Mouse (Mus musculus): ENCODE data around the gene Slc2a9. TPM values are rescaled to one million over a fixed set of nuclear protein-coding genes. Genes with fewer than 3 reads are reported as not detected.

Slc2a9 gene
- polyA plus RNA-seq, 1 experiment, result 1.4 TPM

DNA sequence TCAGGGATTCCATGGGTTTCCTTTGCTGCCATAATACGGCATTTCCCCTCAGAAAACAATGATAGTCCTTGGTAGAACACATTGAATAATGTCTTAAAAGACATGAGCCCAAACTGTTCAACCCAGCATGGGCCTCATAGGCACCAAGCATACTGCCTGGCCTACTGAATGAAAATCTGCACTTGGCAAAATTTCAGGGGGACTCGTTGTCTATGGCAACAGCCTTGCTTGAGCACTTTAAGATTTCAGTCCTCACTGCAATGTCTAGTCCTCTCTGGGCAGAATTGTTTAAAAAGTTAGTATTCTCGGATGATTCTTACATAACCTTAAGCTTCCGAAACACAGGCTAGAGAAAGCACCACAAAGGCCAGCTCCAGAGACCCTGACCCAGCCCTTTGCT lies 34.9 kb upstream of the Slc2a9 start:
- no peak overlapping the region for H3K4me3 ChIP-seq (ENCODE audit: insufficient read depth, poor library complexity, severe bottlenecking)
- peaks cover 9% of the 10 kb centered on the region for H3K79me3 ChIP-seq (ENCODE audit: low read depth)
- no peak overlapping the region for H3ac ChIP-seq (ENCODE audit: control insufficient read depth, insufficient read length, low read depth)
- peaks cover 97% of the 10 kb centered on the region for H3K36me3 ChIP-seq (ENCODE audit: control insufficient read depth, insufficient read depth)
- H3K27me3 ChIP-seq (ENCODE audit: control insufficient read depth, insufficient read depth, insufficient read length), result no peaks in the 10 kb centered on the region
- no peak for TF ChIP-seq MAX (IDR thresholded peaks at IDR 0.05)
- no peak for TF ChIP-seq FOSL1 (IDR thresholded peaks at IDR 0.05; ENCODE audit: insufficient read depth, low read length, poor library complexity, severe bottlenecking)
- peaks cover 33% of the 10 kb centered on the region for H3K79me2 ChIP-seq (ENCODE audit: control insufficient read depth, insufficient read depth)

DNA sequence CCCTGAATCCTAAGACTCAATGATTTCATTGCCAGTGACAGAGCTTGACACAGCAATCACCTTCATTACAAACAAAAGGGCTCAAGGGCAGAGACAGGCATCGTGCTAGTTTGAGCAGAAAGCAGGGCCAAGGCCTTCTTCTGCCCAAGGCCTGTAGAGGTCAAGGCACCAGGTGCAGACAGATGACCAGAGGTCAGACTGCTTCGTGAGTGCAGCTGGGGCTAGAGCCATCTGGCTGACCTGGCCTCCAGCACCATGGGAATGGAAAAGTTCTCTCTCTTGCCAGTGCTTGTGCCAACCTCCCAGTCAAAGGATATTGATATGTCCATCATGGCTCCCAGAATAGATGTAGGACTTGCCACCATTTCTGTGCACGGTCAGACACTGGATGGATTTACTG lies 33.9 kb upstream of the Slc2a9 start:
- TF ChIP-seq MAX (IDR thresholded peaks at IDR 0.05) (no peak), CTCF (IDR thresholded peaks at IDR 0.05; ENCODE audit: control insufficient read depth, insufficient read depth, insufficient read length) (no peak), CEBPB (IDR thresholded peaks at IDR 0.05; ENCODE audit: low read depth) (no peak), FOSL1 (IDR thresholded peaks at IDR 0.05; ENCODE audit: insufficient read depth, low read length, poor library complexity, severe bottlenecking) (no peak), MYOG (IDR thresholded peaks at IDR 0.05; ENCODE audit: control insufficient read depth, extremely low read depth, insufficient read length) (no peak), MYOD1 (IDR thresholded peaks at IDR 0.05; ENCODE audit: control insufficient read depth, insufficient read length, low read depth) (no peak), USF1 (IDR thresholded peaks at IDR 0.05; ENCODE audit: low read depth) (no peak)

DNA sequence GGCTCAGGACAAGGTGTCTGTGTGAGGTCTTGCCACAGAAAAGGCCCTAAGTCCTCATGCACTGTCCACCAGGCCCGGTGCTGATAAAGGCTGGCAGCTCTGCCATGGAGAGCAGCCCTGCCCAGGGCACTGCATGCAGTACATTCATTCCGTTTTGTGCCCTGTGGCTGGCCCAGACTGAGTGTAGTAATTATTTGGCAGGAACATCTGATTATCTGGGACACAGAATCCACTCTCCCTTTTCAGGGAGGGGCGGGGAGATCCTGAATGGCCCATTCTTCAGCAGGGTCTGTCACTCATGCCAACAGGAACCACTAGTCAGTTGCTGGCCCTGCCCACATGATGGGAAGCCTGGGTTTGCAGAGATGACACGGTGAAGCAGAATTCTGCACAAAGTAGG lies 29.1 kb upstream of the Slc2a9 start:
- H3K27me3 ChIP-seq (ENCODE audit: control insufficient read depth, insufficient read depth, insufficient read length), result no peaks in the 10 kb centered on the region
- H3K4me3 ChIP-seq (ENCODE audit: insufficient read depth, poor library complexity, severe bottlenecking), result no peak overlapping the region
- H3K79me2 ChIP-seq (ENCODE audit: control insufficient read depth, insufficient read depth), result no peaks in the 10 kb centered on the region
- TF ChIP-seq CEBPB (IDR thresholded peaks at IDR 0.05; ENCODE audit: low read depth) (no peak), MAX (IDR thresholded peaks at IDR 0.05) (no peak), FOSL1 (IDR thresholded peaks at IDR 0.05; ENCODE audit: insufficient read depth, low read length, poor library complexity, severe bottlenecking) (no peak), USF1 (IDR thresholded peaks at IDR 0.05; ENCODE audit: low read depth) (no peak), CTCF (IDR thresholded peaks at IDR 0.05; ENCODE audit: control insufficient read depth, insufficient read depth, insufficient read length) (no peak), MYOG (IDR thresholded peaks at IDR 0.05; ENCODE audit: control insufficient read depth, extremely low read depth, insufficient read length) (no peak), MYOD1 (IDR thresholded peaks at IDR 0.05; ENCODE audit: control insufficient read depth, insufficient read length, low read depth) (no peak)
- peaks cover 1% of the 10 kb centered on the region for H3K79me3 ChIP-seq (ENCODE audit: low read depth)
- H3ac ChIP-seq (ENCODE audit: control insufficient read depth, insufficient read length, low read depth), result no peak overlapping the region
- peaks cover 99% of the 10 kb centered on the region for H3K36me3 ChIP-seq (ENCODE audit: control insufficient read depth, insufficient read depth)

More for the DNA sequence above, 33.9 kb upstream of the Slc2a9 start:
- Histone ChIP-seq H3K36me3 (ENCODE audit: control insufficient read depth, insufficient read depth) (peaks cover 99% of the 10 kb centered on the region), H3ac (ENCODE audit: control insufficient read depth, insufficient read length, low read depth) (no peak overlapping the region), H3K79me3 (ENCODE audit: low read depth) (peaks cover 6% of the 10 kb centered on the region), H3K4me3 (ENCODE audit: insufficient read depth, poor library complexity, severe bottlenecking) (no peak overlapping the region), H3K27me3 (ENCODE audit: control insufficient read depth, insufficient read depth, insufficient read length) (no peaks in the 10 kb centered on the region), H3K79me2 (ENCODE audit: control insufficient read depth, insufficient read depth) (peaks cover 25% of the 10 kb centered on the region)

DNA sequence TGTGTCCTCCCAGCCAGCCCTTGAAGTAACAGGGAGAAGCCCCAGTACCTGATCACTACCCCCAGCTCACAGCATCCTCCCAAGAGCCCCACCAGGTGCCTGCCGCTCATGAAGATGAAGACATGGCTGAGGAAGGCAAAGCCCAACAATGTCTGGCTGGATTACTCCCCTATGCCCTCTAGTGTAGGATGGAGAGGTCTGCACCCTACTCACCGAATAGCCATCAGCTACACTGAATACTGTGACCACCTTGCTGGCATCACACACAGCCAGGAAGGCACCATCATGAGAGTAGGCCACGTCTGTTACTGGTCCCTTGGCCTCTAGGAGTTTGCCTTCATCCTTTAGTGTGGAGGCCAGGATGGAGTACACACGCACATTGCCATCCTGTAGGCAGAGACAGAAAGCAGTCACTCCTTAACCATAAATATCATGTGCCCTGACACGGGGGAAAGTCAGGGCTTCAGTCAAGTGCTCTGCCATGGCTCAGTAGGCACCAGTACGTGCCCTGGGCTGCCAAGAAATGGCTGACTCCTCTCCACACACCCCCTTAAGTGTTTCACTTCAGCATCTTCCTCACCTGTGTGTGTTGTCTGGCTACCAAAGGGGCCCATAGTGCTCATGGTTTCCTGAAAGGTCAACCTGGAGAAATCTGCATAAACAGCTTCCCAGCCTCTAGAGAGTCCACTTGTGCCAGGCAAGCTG lies 26.9 kb upstream of the Slc2a9 start:
- peaks cover 96% of the 10 kb centered on the region for H3K36me3 ChIP-seq (ENCODE audit: control insufficient read depth, insufficient read depth)

DNA sequence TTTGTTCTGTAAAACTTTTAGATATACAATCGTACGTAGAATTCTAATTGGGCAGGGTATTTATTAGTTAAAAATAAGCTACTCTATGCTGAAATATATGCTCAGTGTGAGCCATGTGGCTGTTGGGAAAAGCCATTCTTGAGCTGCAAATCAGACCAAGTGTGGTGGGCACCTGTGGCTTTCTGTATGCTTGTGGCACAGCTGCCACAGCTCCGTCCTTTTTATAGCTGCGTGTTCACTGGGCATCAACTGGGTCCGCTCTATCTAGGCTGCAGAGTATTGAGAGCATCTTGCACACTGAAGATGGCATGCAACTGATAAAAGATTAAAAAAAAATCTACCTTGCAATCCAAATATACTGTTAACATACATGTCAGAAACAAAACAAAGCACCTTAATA lies 20.0 kb upstream of the Slc2a9 start:
- H3K27me3 ChIP-seq (ENCODE audit: control insufficient read depth, insufficient read depth, insufficient read length), result no peaks in the 10 kb centered on the region
- H3K79me3 ChIP-seq (ENCODE audit: low read depth), result no peaks in the 10 kb centered on the region
- H3K36me3 ChIP-seq (ENCODE audit: control insufficient read depth, insufficient read depth), result peaks cover 41% of the 10 kb centered on the region
- no peak overlapping the region for H3ac ChIP-seq (ENCODE audit: control insufficient read depth, insufficient read length, low read depth)
- TF ChIP-seq MAX (IDR thresholded peaks at IDR 0.05), result no peak
- TF ChIP-seq MYOG (IDR thresholded peaks at IDR 0.05; ENCODE audit: control insufficient read depth, extremely low read depth, insufficient read length), result no peak
- no peak for TF ChIP-seq USF1 (IDR thresholded peaks at IDR 0.05; ENCODE audit: low read depth)
- TF ChIP-seq CTCF (IDR thresholded peaks at IDR 0.05; ENCODE audit: control insufficient read depth, insufficient read depth, insufficient read length), result no peak
- no peak for TF ChIP-seq FOSL1 (IDR thresholded peaks at IDR 0.05; ENCODE audit: insufficient read depth, low read length, poor library complexity, severe bottlenecking)
- no peak for TF ChIP-seq CEBPB (IDR thresholded peaks at IDR 0.05; ENCODE audit: low read depth)
- TF ChIP-seq MYOD1 (IDR thresholded peaks at IDR 0.05; ENCODE audit: control insufficient read depth, insufficient read length, low read depth), result no peak
- no peaks in the 10 kb centered on the region for H3K79me2 ChIP-seq (ENCODE audit: control insufficient read depth, insufficient read depth)
- no peak overlapping the region for H3K4me3 ChIP-seq (ENCODE audit: insufficient read depth, poor library complexity, severe bottlenecking)

More for the DNA sequence above, 26.9 kb upstream of the Slc2a9 start:
- TF ChIP-seq MYOD1 (IDR thresholded peaks at IDR 0.05; ENCODE audit: control insufficient read depth, insufficient read length, low read depth) (no peak), MYOG (IDR thresholded peaks at IDR 0.05; ENCODE audit: control insufficient read depth, extremely low read depth, insufficient read length) (no peak), CEBPB (IDR thresholded peaks at IDR 0.05; ENCODE audit: low read depth) (no peak), MAX (IDR thresholded peaks at IDR 0.05) (no peak), FOSL1 (IDR thresholded peaks at IDR 0.05; ENCODE audit: insufficient read depth, low read length, poor library complexity, severe bottlenecking) (no peak), USF1 (IDR thresholded peaks at IDR 0.05; ENCODE audit: low read depth) (no peak), CTCF (IDR thresholded peaks at IDR 0.05; ENCODE audit: control insufficient read depth, insufficient read depth, insufficient read length) (no peak)
- Histone ChIP-seq H3K79me3 (ENCODE audit: low read depth) (no peaks in the 10 kb centered on the region), H3ac (ENCODE audit: control insufficient read depth, insufficient read length, low read depth) (no peak overlapping the region), H3K27me3 (ENCODE audit: control insufficient read depth, insufficient read depth, insufficient read length) (no peaks in the 10 kb centered on the region), H3K4me3 (ENCODE audit: insufficient read depth, poor library complexity, severe bottlenecking) (no peak overlapping the region), H3K79me2 (ENCODE audit: control insufficient read depth, insufficient read depth) (no peaks in the 10 kb centered on the region)

DNA sequence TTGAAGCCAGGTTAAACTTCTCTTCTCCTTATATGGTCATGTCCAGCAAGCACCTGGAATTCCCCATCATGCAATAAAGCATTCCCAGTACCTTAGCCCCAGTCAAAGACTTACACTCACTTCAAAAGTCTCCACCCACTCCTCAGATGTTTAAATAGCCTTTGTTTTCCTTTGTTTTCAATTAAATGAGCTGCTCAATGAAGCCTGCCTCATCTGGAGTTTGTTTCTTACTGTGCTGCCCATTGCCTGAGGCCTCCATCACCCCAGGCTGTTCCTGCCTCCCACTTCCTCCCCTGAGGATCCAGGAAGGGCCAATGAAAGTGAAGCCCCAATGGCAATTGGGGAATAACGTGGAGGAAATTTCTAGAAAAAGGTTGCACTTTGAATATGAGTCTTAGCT lies 17.9 kb upstream of the Slc2a9 start:
- TF ChIP-seq USF1 (IDR thresholded peaks at IDR 0.05; ENCODE audit: low read depth) (no peak), CTCF (IDR thresholded peaks at IDR 0.05; ENCODE audit: control insufficient read depth, insufficient read depth, insufficient read length) (no peak), MYOD1 (IDR thresholded peaks at IDR 0.05; ENCODE audit: control insufficient read depth, insufficient read length, low read depth) (no peak), FOSL1 (IDR thresholded peaks at IDR 0.05; ENCODE audit: insufficient read depth, low read length, poor library complexity, severe bottlenecking) (no peak), CEBPB (IDR thresholded peaks at IDR 0.05; ENCODE audit: low read depth) (no peak), MYOG (IDR thresholded peaks at IDR 0.05; ENCODE audit: control insufficient read depth, extremely low read depth, insufficient read length) (no peak), MAX (IDR thresholded peaks at IDR 0.05) (no peak)
- H3K79me2 ChIP-seq (ENCODE audit: control insufficient read depth, insufficient read depth), result no peaks in the 10 kb centered on the region

More for the DNA sequence above, 17.9 kb upstream of the Slc2a9 start:
- no peak overlapping the region for H3K4me3 ChIP-seq (ENCODE audit: insufficient read depth, poor library complexity, severe bottlenecking)
- H3ac ChIP-seq (ENCODE audit: control insufficient read depth, insufficient read length, low read depth), result no peak overlapping the region
- H3K36me3 ChIP-seq (ENCODE audit: control insufficient read depth, insufficient read depth), result peaks cover 19% of the 10 kb centered on the region
- H3K27me3 ChIP-seq (ENCODE audit: control insufficient read depth, insufficient read depth, insufficient read length), result no peaks in the 10 kb centered on the region
- H3K79me3 ChIP-seq (ENCODE audit: low read depth), result no peaks in the 10 kb centered on the region
